Mouse (Mus musculus) thymus, postnatal 10 days (tissue): ENCODE measurements around the gene Cbx4.
"Not testable (repeated sequence)": the region's sequence is repeated elsewhere in the genome, so short reads cannot be mapped to it uniquely, and the experiment has no call there.

Source experiments
- DNase-seq, 2 experiments: peaks; one replicate each; pipeline ENCODE4 v3.0.0; 2021; ENCODE audit warnings: low spot score in 2 of 2

Gene Cbx4

DNA sequence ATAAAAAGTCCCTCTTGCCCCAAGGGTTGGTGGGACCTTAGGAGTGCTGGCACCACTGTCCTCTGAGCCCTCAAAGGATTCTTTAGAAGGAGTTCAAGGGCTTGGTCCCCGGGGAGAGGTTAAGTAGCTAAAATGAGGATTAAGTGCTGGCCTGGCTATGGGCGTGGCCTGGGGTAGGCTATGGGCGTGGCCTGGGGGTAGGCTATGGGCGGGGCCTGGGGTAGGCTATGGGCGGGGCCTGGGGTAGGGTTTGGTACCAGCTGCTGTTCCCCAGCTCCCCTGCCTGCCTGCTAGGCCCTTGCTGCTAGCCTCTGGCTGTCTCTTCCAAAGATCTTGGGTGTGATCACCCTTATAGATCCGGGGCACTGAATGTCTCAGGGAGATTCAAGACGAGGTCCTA lies 25.3 kb upstream of the Cbx4 start:
- DNase-seq, result no peak

DNA sequence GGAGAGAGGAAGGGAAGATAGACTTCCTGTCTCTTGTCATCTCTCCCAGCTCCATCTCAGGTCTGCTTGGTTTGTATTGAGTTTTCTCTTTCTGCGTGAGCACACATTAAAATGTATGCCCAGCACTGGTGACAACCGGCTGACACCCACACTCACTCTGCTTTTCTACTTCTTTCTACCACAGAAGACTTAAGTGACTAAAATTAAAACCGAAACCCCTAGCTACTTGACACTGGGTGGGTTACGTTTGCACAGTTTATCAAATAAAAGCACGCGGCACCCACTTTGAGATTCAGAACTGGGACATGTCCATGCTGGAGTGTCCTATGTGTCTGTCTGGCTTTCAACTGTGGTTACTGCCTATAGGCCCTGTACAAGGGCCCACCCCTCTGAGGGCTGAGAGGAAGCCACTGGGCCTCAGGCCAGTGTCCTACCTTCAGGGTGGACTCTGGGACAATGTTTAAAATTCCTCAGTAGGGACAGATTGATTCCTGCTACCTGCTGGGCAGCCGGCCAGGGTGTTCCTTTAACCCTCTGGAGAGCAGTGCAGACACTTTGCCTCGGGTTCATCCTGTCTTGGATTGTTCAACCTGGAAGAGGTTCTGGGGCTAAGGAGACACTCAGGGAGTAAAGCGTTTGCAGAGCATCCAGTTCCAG lies 23.5 kb upstream of the Cbx4 start:
- DNase-seq, result no peak

DNA sequence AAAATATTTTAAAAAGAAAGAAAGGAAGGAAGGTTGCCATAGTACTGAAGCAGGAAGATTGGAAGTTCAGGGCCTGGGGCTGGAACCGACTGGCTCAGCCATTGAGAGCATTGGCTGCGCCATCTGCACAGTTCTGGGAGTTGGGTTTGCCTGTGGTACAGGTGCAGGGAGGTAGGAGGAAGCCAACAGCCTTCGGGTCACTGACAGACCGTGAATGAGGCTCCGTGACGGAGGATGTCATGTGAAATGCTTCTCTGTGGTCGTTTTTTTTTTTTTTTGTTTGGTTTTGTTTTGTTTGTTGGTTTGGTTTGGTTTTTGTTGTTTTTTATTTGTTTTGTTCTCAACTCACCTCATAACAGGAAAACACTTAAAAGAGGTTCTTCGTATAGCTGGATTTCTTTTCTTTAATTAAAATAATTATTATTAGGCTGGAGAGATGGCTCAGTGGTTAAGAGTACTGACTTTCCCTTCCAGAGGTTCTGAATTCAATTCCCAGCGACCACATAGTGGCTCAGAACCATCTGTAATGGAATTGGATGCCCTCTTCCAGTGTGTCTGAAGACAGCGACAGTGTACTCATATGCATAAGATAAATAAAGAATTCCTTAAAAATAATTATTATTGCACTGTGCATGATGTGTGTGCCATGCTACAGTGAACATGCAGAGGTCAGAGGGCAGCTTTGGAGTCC lies 22.7 kb upstream of the Cbx4 start:
- no peak for DNase-seq

DNA sequence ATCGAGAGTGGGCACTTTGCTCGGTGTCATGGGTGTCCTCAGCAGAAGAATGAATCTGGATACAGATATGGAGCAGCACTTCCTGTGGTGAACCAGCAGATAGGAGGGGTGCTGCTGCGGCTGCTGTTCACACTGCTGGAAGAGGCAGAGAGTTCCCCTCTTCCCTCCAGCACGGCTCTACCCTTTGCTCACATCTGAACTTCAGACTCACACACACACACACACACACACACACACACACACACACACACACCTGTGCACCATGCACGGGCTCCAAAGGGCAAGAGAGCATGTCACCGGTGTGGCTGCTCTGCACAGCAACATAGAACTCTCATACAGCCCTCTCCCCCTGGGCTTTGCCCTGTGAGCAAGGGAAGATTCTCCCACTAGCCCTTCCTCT lies 20.3 kb upstream of the Cbx4 start:
- DNase-seq, result no peak

DNA sequence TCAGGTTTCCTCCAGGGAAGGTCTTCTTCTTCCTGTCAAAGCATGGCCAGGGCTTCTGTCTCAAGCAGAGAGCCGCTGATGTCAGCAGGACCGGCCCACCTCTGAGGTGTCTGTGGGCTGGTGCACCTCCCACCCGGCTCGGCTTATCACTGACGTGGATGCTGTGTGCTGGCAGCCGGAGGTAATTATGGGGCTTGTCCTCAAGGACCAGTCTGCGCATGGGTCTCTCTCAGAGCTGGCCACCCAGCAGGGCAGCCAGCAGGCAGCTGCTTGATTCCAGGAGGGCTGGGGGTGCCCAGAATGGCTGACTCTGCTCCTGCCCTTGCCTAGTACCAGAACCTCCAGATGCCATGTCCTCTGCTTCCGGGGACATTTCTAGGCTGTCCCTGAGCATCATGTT lies 19.7 kb upstream of the Cbx4 start:
- DNase-seq, result no peak

DNA sequence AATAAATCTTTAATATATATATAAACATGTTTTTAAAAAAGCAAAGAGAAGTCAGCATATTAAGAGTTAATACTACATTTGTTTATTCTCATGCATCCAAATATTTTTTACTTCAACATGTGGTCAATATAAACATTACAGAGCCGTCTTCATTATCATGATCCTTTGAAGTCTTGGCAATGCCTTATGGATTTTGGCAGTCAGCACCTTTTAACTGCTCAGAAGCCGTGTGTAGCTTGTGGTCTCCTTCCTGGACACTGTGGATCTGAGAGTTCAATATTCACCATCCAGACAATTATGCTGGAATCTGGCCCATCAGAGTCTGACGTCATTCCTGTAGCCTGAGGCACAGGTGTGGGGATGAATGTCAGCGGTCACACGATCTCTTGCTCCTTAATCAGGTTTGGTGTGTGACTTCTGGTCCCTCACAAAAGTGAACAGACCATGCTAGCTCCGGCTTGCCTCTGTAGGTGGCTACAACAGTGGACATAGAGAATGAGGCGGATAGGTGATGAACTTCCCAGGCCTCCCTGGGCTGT lies 19.1 kb upstream of the Cbx4 start:
- no peak for DNase-seq

- no peak for DNase-seq
Observed at GRCm38 (mm10) chr11:119103991-119104390, 18.0 kb upstream of the Cbx4 start.

DNA sequence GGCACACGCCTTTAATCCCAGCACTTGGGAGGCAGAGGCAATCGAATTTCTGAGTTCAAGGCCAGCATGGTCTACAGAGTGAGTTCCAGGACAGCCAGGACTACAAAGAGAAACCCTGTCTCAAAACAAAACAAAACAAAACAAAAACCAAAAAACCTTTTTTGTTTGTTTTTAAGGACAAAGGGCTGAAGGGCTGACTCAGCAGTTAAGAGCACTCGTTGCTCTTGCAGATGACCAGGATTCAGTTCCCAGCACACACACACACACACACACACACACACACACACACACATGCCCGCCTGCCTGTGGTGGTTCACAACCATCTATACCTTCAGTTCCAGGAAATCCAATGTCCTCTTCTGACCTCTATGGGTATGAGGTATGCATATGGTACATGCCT lies 14.3 kb upstream of the Cbx4 start:
- not testable (repeated sequence) for DNase-seq

- DNase-seq, result no peak
Observed at GRCm38 (mm10) chr11:119098202-119098601, 12.2 kb upstream of the Cbx4 start.

- DNase-seq, result no peak
Observed at GRCm38 (mm10) chr11:119095441-119095840, 9.4 kb upstream of the Cbx4 start.

DNA sequence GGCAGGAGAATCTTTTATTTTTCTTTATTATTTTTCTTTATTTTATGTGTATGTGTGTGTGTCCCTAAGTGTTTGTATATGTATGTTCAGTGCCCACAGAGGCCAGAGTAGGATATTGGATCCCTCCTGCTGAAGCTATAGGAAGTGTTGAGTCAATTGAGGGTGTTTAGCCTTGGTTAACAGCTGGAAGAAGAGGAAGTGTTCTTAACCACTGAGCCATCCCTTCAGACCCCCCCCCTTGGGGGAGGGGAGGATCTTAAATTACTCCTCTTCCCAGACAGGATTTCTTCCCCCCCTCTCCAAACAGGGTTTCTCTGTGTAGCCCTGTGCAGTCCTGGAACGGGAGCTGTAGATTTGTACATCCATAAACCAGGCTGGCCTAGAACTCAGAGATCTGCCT lies 7.3 kb upstream of the Cbx4 start:
- DNase-seq, result no peak

DNA sequence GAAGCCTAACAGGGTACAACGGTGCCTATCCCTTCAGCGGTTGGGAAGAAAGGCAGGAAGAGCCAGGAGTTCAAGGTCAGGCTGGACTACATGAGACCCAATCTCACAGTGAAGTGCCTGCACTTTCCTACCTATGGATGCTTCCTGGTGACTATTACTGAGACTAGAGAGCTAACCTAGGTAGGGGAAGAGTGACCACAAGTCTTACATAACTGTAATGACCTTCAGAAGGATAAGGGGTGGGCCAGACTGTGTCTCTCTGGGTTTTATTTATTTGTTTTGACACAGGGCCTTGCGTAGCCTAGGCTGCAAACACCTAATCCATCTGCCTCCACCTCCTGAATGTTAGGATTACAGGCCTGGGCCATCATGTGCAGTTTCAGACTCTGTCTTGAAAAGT lies 6.3 kb upstream of the Cbx4 start:
- no peak for DNase-seq

- DNase-seq, result peak; percentile 34 to 72
Observed at GRCm38 (mm10) chr11:119091598-119091991, 5.6 kb upstream of the Cbx4 start.

DNA sequence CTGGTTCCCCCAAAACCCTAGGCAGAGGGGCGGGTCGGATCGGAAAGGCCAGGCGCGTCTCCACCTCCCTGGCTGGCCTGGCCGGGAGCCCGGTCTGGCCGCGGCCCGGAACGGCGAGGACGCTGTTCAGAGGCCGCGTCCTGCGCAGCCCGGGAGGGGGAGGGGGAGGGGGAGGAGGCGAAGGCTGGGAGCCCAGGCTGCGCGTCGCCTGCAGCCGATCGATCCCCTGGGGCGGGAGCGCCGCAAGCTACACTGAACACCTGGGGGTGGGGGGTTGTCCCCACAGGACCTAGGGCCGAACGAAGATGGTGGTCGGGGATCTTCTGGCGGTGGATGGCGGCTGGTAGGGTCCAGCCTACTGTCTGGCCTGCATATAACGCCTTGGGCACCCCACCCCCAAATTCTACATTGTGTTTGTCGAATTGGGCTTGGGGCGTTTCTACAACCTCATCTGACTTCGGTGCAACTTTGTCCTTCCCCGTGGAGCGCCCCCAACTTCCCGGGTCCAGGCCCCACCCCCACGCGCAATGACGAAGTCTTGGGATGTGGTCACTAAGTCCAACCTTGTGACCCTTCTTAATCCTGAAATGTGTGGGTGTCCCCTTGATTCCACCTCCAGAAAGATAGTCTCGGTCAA lies 5.1 kb upstream of the Cbx4 start:
- DNase-seq, result peak in 1 of 2 experiments; percentile 13

GRCm38 (mm10) chr11:119090076-119090960 lies 4.3 kb upstream of the Cbx4 start:
- DNase-seq, result peak in 1 of 2 experiments; percentile 8

- peak in 1 of 2 experiments; percentile 10 for DNase-seq
Observed at GRCm38 (mm10) chr11:119089235-119090075, 3.4 kb upstream of the Cbx4 start.

DNA sequence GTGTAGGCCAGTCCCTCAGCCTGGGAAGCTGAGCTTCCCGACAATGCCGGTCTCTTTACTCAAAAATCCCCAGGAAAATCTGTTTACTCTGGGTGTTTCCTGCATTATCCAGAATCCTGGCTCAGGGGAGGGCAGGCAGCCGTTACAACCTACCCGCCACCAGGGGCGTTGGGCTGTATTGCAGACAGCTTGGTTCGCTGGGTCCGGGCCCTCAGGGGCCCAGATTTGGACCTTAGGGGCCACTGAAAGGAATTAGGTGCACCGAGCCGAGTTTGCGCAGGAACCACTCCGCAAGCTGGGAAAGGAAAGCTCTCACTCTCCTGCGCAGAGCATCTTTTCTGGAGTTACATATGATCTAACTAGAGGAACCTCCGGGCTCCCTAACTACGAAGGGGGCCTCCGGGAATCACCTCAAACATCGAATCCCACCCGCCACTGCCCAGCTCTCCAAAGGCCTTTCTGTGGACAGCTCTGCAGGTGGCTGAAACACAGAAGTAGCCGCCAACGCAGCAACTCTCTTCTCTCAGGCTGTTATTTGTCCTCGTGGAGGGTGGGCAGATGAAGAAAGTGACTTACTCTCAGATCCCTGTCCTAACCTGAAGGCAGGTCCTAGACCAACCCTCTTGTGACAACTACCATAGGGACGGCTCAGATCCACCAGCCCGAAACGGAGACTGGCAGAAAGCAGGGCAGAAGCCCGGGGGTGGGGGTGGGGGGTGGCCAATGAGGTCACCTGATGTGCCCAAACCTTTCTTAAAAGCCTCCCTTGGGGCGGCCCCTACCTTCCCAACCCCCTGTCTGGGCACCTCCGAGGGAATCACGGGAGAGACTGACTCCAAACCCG lies 2.6 kb upstream of the Cbx4 start:
- peak in 1 of 2 experiments; percentile 31 for DNase-seq

GRCm38 (mm10) chr11:119087301-119088082 lies 1.5 kb upstream of the Cbx4 start:
- DNase-seq, result peak; percentile 26 to 39
